Mouse (Mus musculus): ENCODE measurements at regions not wholly inside any gene's neighbourhood (a gene's known extent, or its start where the extent isn't known, plus 50 kb on each side); places are given as distances from the start of the nearest gene placed in this dataset.

DNA sequence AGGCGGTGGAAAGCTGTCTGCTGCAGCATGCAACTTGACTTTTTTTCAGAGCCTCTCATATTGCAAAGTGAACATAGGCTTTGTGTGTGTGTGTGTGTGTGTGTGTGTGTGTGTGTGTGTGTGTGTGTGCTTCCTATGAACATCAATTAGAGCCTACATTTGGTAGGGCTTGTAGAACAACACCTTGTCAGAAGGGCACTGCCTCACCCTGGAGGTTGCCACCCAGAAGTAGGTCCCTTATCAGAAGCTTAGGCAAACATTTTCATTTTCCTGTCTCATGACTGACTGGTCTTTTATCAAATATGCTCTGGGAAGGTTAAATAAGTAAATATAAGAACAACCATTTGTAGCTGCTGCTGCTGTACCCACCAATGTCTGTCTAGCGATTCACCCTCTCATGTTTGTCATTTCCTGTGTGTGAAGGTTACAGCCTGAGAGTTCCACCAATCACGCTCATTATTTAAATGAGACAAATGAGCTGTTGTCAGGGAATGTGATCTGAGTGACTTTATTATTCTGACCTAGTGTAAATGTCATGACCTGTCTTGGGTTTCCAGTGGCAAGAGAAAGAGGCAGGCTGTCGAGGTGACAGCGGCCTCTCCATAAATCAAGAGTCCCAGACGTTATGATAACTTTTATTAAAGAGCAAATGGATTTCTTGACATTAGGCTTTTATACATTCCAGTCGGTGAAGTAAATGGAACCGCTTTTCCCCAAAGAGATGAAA is 310.1 kb downstream of the Irx1 start:
- no peak for DNase-seq

DNA sequence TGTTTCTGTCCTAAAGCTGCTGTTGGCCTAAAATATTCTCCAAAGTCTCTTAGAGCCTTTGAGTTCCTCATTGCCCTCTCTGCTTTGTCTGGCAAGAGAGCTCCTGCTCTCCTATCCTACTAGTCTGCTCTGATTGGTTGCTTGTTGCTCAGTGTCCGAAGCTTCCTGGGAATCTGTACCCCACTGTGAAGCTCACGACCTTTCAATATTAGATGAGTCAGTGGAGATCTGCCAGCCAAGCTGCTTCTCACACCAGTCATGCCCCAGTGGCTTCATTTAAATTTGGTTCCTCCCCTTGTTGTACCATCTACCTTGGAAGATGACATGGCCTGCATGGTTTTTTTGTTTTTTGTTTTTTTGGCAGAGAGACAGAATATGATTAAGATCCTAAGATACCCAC is 313.6 kb downstream of the Irx1 start:
- DNase-seq: no peak

- no peak for DNase-seq
Observed at GRCm38 (mm10) chr13:71649031-71649430, 314.5 kb downstream of the Irx1 start.

GRCm38 (mm10) chr13:71631447-71631846 is 332.1 kb downstream of the Irx1 start:
- no peak for DNase-seq

DNA sequence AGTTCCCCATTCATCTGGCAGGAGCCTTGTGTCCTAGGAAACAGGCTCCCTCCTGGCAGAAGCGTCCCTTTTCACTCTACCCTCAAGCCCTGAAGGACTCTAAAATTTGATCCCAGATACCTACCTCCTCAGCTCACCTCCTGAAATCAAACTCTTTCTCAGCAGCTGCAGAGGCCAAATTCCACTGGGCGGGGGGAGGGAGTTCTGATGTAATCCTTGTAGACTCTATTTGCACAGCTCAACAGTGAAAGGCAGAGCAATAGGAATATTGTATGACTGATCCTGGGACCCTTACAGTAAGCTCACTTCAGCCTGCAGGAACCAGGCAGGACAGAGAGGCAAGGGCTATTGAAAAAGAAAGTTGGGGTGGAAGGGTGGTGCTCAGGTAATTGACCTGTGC is 346.3 kb downstream of the Irx1 start:
- DNase-seq: no peak

DNA sequence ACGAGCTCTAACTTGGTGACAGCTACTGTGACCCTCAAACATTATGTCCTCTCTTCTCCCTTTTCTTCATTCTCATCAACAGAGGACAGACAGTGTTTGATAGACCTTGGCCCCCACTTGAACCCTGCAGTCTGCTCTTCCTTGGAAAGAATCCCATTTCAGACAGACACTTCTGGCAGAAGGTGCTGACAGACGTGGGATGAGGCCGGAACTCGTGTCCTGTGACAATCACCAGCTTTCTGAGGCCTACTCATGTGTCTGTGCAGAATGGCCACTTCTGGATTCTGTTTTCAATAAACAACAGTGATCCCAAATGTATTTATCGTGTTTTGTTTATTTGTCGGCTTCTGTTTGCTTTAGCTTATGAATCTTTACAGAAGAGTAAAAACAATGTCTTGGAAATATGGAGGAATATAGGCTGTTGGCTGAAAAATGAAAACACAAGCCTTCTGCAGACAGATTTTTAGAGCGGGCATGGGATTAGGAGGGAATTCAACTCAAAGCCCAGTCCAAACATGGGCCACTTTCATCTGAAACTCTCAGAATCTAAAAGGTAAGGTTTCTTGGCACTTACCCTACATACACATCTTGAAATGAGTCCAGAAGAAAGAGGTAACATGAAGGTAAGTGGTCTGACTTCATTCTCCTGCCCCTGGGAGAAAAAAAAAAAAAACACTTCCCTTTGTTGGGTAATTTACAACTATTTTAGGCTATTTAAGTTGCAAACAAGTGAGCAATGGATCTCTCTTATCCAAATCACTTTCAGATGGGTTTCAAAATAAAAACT is 350.9 kb downstream of the Irx1 start:
- DNase-seq: no peak

DNA sequence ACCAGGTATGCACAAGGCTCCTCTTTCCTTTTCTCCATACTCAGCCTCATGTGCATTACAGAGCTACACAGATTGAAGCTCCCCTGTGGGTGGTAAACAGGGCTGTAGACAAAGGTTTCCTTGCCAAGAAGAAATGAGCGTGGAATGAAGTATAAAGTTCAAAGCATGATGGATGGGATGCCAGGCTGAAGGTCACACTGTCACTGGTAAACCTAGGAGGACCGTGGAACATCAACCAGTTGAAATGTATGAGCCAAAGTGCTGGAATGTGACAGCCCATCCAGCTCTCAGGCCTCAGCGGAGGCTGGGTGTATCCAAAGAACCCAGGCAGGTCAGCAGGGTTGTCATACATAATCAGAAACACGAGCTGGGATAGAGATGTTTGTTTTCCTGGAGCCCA is 381.0 kb downstream of the Irx1 start:
- no peak for DNase-seq

DNA sequence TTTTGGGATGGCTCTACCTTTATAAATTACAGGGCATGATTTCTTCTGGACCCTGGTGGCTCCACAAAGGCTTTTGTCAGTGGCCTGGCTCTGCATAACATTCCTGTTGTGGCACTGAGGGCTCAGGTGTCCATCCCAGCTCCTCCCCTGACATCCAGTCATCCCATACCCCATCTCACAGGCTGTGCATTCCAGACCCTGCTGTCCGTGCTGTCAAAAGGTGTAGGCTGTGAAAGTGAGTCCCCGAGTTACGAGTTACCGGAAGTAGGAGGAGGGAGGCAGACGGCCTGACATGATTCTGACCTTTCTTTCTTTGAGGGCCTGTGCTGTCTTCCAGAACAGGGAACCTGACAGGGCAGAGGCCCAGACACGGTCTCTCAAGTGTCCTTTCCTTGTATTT is 397.6 kb downstream of the Irx1 start:
- DNase-seq: no peak

GRCm38 (mm10) chr13:71565388-71565787 is 398.1 kb downstream of the Irx1 start:
- no peak for DNase-seq

DNA sequence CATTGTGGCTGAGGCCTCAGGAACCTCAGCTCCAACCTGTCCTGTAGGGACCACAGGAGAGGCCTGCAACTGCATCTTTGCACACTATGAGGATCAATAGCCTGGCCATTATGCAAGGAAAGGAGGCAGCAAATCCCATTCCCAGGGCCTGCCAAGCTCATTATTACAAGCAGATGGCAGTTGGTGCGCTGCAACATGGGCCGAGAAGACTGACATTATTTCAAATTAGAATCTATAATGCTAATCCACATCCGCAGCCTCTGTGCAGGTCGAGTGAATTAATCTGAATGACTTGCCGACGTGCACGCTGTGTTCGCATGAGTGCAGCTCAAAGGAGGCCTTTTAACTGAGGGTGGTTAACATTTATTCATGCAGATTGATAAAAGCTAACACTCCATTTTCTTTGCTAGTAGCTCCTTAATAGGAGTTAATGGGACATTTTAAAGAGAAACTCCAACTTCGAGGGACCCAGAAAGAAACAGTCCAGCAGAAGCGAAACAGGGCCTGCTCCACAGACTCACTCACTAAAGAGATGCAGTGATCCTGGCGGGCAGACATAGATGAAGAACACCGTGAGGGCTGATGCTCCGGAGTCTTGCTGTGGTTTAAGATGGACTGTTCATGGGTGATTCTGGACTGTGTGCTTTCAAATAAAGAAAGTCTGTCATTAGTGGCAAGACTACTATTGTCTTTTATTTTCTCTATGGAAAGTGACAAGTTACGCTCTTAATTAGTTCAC is 404.9 kb downstream of the Irx1 start:
- no peak for DNase-seq

GRCm38 (mm10) chr13:71555471-71555870 is 408.1 kb downstream of the Irx1 start:
- no peak for DNase-seq

DNA sequence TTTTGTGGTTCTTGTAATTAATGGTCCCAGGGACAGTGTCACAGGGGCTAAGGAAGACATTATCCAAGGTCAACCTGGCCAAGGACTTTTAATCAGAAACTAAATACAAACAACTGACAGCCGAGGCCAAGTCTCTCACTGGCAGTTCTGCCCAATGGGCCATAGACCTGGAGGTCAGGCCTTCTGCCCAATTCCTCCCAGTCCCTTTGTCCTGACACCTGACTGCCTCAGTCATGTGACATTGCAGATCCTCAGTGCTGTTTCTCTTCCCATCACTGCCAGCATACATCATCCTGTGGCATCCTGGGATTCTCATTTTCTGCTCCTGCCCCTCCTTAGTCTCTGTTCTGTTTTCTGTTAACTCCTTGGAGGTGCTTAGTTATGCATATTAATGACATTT is 413.4 kb downstream of the Irx1 start:
- no peak for DNase-seq

DNA sequence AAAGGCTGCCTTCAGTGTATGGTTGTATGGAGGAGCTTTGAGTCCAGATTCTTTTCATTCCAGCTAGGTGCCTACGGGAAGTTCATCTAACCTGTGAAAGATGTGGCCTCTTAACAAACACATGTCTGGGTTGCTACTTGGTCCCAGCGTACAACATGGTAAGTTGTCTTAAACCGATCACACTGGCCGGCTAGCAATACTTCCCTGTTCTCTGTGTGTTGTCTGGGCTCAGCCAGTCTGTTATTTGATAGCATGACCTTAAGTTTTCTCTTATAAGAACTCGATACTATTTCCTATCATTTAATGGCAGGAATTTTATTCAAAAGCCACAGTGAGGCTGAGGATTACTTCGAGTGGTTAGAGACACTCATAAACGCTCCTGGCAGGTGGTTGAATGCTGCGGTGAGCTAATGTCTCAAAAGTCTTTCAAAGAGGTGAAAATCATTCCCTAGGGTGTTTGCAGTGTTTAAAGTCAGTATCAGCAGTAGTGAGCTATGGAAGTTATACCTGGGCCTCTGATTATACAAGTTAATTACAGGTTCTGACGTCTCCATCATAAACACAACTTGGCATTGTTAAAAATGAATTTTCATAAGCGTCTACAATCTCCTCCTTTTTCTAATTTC is 414.2 kb downstream of the Irx1 start:
- DNase-seq: no peak

GRCm38 (mm10) chr13:71538226-71538625 is 425.3 kb downstream of the Irx1 start:
- no peak for DNase-seq

- DNase-seq: no peak
Observed at GRCm38 (mm10) chr13:71532796-71533351, 430.6 kb downstream of the Irx1 start.

DNA sequence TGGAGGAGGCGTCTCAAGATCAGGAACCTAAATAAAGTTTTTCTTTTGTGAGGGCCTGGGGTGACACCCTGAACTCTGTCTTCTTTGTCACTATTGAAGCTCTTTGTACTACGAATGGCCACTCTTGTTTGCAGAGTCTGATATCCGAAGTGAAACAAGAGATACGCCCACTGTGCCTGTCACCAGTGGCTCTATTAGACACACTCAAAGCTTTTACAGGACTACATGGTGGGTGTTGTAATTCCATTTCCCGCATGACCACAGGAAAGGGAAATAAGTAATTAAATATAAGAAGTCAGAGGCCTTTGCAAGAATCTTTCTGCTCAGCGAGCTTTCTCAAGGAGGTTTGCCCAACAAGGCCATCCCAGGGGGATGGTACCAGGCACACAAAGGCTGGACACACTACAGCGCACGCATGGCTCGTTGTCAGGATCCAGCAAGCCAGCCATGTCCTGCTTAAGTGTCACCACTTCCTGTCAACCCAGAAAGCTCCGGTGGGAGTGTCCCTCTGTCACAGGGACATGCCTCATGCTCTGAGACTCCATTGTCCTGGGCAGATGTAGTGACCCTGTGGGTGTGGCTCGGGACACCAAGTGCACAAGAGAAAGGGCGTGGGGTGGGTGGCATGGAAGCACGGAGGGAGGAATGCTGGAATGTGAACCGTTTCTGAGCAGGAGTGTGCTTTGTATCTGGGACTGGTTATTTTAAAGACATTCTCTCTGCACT is 434.0 kb downstream of the Irx1 start:
- DNase-seq: no peak

DNA sequence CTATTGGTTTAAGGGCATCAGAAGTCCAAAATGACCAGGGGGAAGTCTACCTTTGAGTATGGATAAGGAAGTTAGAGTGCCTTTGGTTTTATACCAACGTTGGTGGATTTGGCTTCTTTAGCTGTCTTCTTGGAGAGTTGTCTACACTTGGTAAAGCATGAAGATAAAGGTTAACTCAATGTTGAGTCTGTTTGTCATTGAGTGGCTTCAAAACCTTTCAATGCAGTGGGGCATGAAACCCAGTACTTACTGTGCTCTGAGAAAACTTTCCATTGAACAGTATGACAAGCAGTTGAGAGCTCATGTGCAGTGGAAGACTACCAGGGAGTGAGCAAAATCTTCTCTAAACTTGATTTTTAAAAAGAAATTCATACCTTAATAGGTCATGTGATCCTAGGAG is 445.7 kb downstream of the Irx1 start:
- DNase-seq: no peak

DNA sequence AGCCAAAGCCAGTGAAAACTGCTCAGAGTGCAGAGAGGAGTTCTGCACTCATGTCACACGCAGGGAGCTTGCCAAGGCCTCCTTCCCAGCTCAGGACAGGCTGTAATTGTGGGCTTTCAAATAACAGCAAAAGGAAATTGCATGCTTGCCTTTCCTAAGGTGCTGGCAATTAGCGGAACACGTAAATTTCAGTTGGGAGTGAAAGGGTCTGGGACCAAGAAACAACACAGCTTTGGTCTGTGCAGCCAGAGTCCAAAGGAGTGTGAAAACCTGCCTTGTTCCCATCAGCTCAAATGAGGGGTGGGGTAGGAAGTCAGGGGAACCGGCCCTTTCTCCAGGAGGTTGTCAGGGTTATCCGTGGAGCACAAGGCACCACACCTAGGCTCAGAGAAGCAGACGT is 450.3 kb downstream of the Irx1 start:
- DNase-seq: no peak

DNA sequence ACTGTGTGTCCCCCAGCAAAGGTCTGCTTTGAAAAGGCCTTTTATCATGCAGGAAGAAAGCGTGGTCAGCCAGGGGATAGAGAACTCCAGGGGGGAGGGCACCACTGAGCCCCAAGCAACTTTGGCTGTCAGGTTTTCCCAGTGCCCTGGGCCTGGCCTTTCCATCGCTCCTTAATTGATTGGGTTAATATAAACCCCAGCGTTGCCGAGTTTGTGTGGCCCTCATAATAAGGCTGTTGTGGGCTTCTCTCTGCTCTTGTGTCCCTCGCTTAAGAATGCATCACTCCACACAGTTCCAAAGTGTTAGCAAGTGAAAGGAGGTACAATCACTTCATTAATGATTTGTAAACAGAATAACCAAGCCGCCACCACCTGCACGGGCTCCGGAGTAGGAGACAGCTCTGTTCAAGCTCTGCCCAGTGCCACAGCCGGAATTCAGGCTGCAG is 455.5 kb downstream of the Irx1 start:
- no peak for DNase-seq

DNA sequence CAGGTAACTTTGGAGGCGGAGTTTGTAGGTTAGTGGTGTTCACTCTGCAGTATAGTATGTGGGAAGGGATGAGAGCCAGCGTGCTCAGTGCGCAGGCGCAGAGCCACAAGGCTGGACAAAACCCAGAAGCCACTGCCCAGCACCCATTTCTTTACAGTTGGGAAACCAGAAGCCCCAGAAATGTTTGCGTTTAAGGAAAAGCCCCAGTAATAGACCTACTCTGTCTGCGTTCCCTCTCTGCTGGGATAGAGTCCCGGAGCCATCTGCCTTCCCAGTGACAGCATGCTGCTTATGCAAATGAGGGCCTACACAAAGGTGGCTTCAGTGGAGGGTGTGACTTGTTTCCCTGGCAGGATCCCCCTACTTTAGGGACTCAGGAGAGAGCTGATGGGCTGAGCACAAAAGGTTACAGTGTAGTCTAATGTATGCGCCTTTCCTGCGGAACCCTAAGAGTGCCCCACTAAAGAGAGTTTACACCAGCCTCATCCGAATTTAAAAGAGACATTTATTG is 456.0 kb downstream of the Irx1 start:
- DNase-seq: no peak

DNA sequence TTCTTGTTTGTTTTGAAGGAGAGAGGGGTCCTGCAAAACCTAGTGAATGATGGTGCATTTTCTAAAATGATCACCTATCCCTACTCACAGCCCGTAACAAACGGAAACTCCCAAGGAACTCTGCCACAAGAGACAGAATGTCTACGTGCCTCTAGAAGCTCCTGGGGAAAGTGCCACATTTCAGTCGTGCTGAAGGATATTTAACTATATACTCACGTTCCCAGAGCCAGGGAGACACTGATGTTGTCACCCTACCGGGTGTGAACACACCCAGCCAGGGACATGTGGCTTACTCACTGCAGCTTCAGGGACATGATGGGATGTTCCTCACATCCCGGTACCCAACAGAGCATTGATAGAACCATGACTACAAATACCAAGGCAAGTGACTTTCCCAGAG is 456.7 kb downstream of the Irx1 start:
- DNase-seq: no peak

GRCm38 (mm10) chr13:71489773-71490172 is 473.8 kb downstream of the Irx1 start:
- no peak for DNase-seq
